Comparison of ENCODE assay signal across 10 mouse cellular contexts in genomic region chr4:17026685-17027084, GRCm38 (mm10).
DNase-seq lines count a peak whose midpoint lies in the region; ATAC-seq and TF ChIP-seq lines count a peak whose summit lies in the region.
"Had no signal": no experiment of that assay in that cellular context is flagged by ENCODE, and none has a peak within 500 bp of the region (broad histone marks: within the 10 kb centered on the region; RNA-seq: fewer than 3 reads in every experiment).

No protein-coding gene starts in this region.

- dilution Hi-C loops in CH12.LX (cut with MboI; ENCODE audit: extremely low pct_ligation_motif_present, extremely low pct_unique_long_range_greater_than_20kb, low sequenced_read_pairs): no loop called here

- peak; percentile 40; the same call in 1 of the 2 replicates for ATAC-seq in kidney, embryonic 15.5 days (replicated peaks; ENCODE audit: low FRiP score)

- H3K36me3 ChIP-seq in kidney, embryonic 15.5 days: no peaks in the 10 kb centered on the region
- no peaks in the 10 kb centered on the region for H3K36me3 ChIP-seq in CH12.LX (replicated peaks in 1 of 2; ENCODE audit: control insufficient read depth in 1 of 2, insufficient read depth in 1 of 2, low read length in 1 of 2)
- H3K36me3 ChIP-seq: embryonic facial prominence, embryonic 13.5 days; liver, embryonic 15.5 days; neural tube, embryonic 15.5 days had no signal

- H3K4me3 ChIP-seq in kidney, embryonic 15.5 days (replicated peaks): no peak overlapping the region
- no peak overlapping the region for H3K4me3 ChIP-seq in CH12.LX (replicated peaks in 1 of 3; ENCODE audit: low read depth in 2 of 3, low read length in 2 of 3, poor library complexity in 1 of 3)
- H3K4me3 ChIP-seq: embryonic facial prominence, embryonic 13.5 days; liver, embryonic 15.5 days; neural tube, embryonic 15.5 days had no signal

- no peaks in the 10 kb centered on the region for H3K4me1 ChIP-seq in kidney, embryonic 15.5 days
- H3K4me1 ChIP-seq in CH12.LX (ENCODE audit: control insufficient read depth in 1 of 2, insufficient read depth in 2 of 2): no peaks in the 10 kb centered on the region
- H3K4me1 ChIP-seq: embryonic facial prominence, embryonic 13.5 days; liver, embryonic 15.5 days; neural tube, embryonic 15.5 days had no signal

- DNase-seq in kidney, adult 18-20 months: no peak
- DNase-seq in 3T3-L1 (ENCODE audit: low read depth, low spot score) (peak; percentile 58), CH12.LX (ENCODE audit: extremely low read depth) (peak; percentile 6)
- DNase-seq in embryo, embryonic 10.5 days (ENCODE audit: low spot score): peak; percentile 33
- DNase-seq in thymus, postnatal 14 days: no peak
- DNase-seq in adrenal gland, postnatal 10 days: no peak

- no peaks in the 10 kb centered on the region for H3K9me3 ChIP-seq in kidney, embryonic 15.5 days (replicated peaks)
- H3K9me3 ChIP-seq in CH12.LX (replicated peaks; ENCODE audit: low read length): no peaks in the 10 kb centered on the region
- H3K9me3 ChIP-seq: embryonic facial prominence, embryonic 13.5 days; liver, embryonic 15.5 days; neural tube, embryonic 15.5 days had no signal

- H3K79me2 ChIP-seq in CH12.LX (replicated peaks; ENCODE audit: control insufficient read depth, extremely low read depth, insufficient read depth, poor library complexity, severe bottlenecking): no peaks in the 10 kb centered on the region

- in situ Hi-C loops in CH12.LX (cut with MboI; ENCODE audit: low pct_ligation_motif_present, low pct_unique_long_range_greater_than_20kb, low sequenced_read_pairs): no loop called here

- H3K4me2 ChIP-seq in kidney, embryonic 15.5 days: no peak overlapping the region
- no peak overlapping the region for H3K4me2 ChIP-seq in CH12.LX (ENCODE audit: insufficient read depth, low read depth, poor library complexity, severe bottlenecking)
- H3K4me2 ChIP-seq: embryonic facial prominence, embryonic 13.5 days; liver, embryonic 15.5 days; neural tube, embryonic 15.5 days had no signal

- H3K27ac ChIP-seq in kidney, embryonic 15.5 days: no peak overlapping the region
- no peak overlapping the region for H3K27ac ChIP-seq in CH12.LX (ENCODE audit: insufficient read depth, low read depth)
- H3K27ac ChIP-seq: embryonic facial prominence, embryonic 13.5 days; liver, embryonic 15.5 days; neural tube, embryonic 15.5 days had no signal

- TF ChIP-seq POLR2A in CH12.LX (IDR thresholded peaks at IDR 0.05; ENCODE audit: low read depth, low read length): no peak

- no peak for TF ChIP-seq CTCF in CH12.LX (conservative IDR thresholded peaks at IDR 0.05 in 1 of 2, IDR thresholded peaks at IDR 0.05 in 1 of 2; ENCODE audit: low read depth in 2 of 2, low read length in 2 of 2)

- H3K27me3 ChIP-seq in kidney, embryonic 15.5 days: no peaks in the 10 kb centered on the region
- no peaks in the 10 kb centered on the region for H3K27me3 ChIP-seq in CH12.LX (replicated peaks)
- H3K27me3 ChIP-seq: embryonic facial prominence, embryonic 13.5 days; liver, embryonic 15.5 days; neural tube, embryonic 15.5 days had no signal

- WGBS in kidney, embryonic 15.5 days: 33% methylated on average over 2 of the region's 2 CpGs

- TF ChIP-seq EP300 in CH12.LX (IDR thresholded peaks at IDR 0.05; ENCODE audit: low read length): no peak

- no peak overlapping the region for H3K9ac ChIP-seq in kidney, embryonic 15.5 days
- H3K9ac ChIP-seq in CH12.LX (ENCODE audit: insufficient read depth, low read depth): no peak overlapping the region
- H3K9ac ChIP-seq: embryonic facial prominence, embryonic 13.5 days; liver, embryonic 15.5 days; neural tube, embryonic 15.5 days had no signal

- TF ChIP-seq RAD21 in CH12.LX (IDR thresholded peaks at IDR 0.05; ENCODE audit: low read depth, low read length): no peak

TF ChIP-seq in CH12.LX, 34 proteins besides CTCF, POLR2A, EP300 and RAD21:
- TF ChIP-seq ZMIZ1 (IDR thresholded peaks at IDR 0.05; ENCODE audit: low read depth, low read length) (no peak), E2F4 (IDR thresholded peaks at IDR 0.05; ENCODE audit: insufficient replicate concordance, low read depth, low read length) (no peak), NELFE (IDR thresholded peaks at IDR 0.05; ENCODE audit: low read depth, low read length) (no peak), MYC (IDR thresholded peaks at IDR 0.05; ENCODE audit: low read depth, low read length) (no peak), MXI1 (IDR thresholded peaks at IDR 0.05; ENCODE audit: low read depth, low read length) (no peak), JUN (IDR thresholded peaks at IDR 0.05; ENCODE audit: insufficient read depth, low read depth, low read length) (no peak), BHLHE40 (IDR thresholded peaks at IDR 0.05; ENCODE audit: low read depth, low read length) (no peak), ZKSCAN1 (IDR thresholded peaks at IDR 0.05; ENCODE audit: borderline replicate concordance, low read depth, low read length) (no peak), HCFC1 (IDR thresholded peaks at IDR 0.05; ENCODE audit: low read depth, low read length) (no peak), UBTF (IDR thresholded peaks at IDR 0.05; ENCODE audit: low read depth, low read length) (no peak), USF1 (IDR thresholded peaks at IDR 0.05; ENCODE audit: low read depth, low read length) (no peak), TCF12 (IDR thresholded peaks at IDR 0.05; ENCODE audit: low read depth, low read length) (no peak), MAX (IDR thresholded peaks at IDR 0.05; ENCODE audit: low read length) (no peak), CHD1 (IDR thresholded peaks at IDR 0.05; ENCODE audit: low read depth, low read length) (no peak)

Comparison
In these comparisons a context has a peak if more than half of its experiments do, and no peak if none do; other contexts are left out.
1. DNase-seq: peak in 3T3-L1 (single experiment), CH12.LX (single experiment) and embryo, embryonic 10.5 days (single experiment); none in kidney, adult 18-20 months (single experiment), thymus, postnatal 14 days (single experiment) and adrenal gland, postnatal 10 days (single experiment).